Mouse (Mus musculus) lung, postnatal 36 days (tissue): ENCODE results near the gene Nck2.
A peak's percentile ranks its signal among the peaks of the same experiment; 100 is the strongest.

Experiments
- DNase-seq: peaks from one replicate; pipeline ENCODE4 v3.0.0; 2022; ENCODE audit warnings: mixed read lengths

Gene Nck2

DNA sequence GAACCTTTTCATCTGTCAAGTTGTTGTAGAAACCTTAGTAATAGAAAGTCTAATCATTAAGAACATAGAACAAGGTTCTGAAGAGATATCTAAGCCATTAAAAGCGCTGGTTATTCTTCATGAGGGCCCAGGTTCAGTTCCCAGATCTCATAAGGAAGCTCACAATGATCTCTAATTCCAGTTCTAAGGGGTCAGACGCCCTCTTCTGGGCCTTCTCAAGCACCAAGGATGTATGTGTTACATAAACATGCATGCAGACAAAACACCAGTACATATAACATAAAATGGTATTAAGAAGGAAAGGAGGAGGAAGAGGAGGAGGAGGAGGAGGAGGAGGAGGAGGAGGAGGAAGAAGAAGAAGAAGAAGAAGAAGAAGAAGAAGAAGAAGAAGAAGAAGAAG lies 145.5 kb downstream of the Nck2 start:
- no peak for DNase-seq

DNA sequence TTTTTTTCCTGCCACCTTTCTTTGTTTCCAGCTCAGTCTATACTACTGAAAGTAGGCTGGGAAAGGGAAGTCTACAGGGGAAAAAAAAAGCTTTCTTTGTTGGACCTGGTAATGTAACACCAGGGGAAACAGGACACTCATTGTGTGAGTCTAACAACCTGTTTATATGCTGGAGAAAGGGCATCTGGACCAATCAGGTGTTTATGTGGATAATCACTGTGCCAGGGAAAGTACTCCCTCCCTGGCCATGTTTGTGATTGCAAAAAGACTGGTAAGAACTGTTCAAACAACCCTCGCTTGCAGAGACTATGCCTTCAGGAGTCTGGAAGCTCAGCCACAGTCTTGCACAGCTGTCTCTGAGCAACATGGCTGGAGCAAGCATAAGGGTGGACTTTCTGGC lies 146.3 kb downstream of the Nck2 start:
- DNase-seq: peak; percentile 29

DNA sequence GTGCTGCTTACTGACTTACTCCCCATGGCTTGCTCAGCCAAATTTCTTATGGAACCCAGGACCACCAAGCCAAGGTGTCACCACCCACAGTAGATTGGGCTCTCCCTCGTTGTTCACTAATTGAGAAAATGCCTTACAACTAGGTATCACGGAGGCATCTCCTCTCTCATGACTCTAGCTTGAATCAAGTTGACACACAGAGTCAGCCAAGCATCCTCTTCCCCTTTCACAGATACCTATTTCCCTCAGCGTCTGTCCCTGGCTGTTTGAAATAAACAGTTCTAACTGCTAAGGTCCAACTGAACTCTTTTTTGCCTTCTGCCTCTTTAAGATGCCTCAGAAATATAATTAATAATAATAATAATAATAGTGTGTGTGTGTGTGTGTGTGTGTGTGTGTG lies 148.7 kb downstream of the Nck2 start:
- DNase-seq: no peak

DNA sequence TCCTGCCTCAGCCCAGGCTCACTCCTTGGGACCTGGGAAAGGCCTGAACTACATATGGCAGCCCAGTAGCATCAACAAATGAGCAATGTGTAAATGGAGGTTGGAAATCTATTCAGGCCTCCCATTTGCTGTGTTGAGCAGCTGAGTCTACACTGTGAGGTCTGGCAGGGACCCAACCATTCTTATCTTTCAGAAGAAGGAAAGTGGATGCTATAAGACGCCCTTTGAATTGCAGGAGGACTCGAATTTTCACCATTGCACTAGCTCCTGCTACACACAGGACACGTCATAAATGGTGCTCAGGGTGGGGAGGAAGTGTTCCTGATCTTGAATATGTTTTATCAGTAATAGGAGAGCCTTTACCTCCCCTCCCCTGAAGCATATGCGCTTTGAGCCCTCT lies 150.4 kb downstream of the Nck2 start:
- no peak for DNase-seq

DNA sequence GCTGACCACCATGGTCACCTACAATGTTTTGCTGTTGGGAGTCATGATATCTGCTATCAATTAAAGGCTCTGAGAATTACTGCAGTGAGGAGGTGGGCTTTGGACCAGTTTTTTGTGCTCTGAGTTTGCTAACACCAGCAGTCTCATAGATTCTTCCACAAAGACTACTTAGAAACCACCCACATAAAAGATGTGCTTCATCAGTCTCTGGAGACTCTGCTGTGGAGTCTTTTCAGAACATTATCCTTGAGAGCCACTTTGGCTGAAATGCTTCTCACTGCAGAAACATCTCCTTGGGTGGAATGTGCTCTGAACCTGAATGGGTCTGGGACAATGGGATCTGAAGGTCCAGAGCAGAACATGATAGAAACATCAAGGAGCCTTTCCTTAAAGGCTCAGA lies 153.4 kb downstream of the Nck2 start:
- DNase-seq: no peak

DNA sequence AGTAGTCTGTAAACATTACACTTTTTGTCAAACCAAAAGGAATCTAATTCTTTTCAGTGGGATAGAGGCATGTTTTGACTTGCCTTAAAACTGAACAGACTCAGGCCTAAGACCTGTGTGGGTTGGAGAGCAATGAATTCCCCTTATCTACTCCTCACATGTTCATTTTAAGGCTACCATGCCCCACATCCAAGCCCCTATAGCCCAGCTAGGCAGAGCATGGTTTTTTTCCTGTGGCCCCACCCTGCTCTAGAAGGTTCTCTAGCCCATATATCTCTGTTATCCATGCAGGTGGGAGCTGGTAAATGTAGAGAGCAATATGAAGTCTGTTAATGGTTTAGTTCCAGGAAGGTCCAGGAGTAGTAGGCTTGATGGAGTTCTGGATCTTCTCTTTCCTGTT lies 155.1 kb downstream of the Nck2 start:
- no peak for DNase-seq

DNA sequence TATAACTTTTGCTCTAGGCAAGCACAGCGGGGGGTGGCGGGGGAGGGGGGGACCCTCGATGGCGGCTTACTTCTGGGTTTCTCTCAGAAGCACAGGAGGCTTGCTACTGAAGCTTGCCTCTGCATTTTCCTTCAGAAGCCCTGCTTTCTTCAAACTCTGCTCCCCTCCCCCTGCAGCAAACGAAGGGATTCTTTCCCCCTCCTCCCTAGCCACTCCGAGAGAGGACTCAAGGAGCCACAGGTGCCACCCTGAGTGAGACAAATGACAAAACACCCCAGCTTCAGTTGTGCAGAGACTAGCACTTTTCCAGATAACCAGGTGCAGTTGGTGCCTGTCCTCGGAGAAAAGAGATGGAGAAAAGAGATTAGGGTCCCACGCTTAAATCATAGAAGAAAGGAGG lies 156.7 kb downstream of the Nck2 start:
- DNase-seq: no peak

DNA sequence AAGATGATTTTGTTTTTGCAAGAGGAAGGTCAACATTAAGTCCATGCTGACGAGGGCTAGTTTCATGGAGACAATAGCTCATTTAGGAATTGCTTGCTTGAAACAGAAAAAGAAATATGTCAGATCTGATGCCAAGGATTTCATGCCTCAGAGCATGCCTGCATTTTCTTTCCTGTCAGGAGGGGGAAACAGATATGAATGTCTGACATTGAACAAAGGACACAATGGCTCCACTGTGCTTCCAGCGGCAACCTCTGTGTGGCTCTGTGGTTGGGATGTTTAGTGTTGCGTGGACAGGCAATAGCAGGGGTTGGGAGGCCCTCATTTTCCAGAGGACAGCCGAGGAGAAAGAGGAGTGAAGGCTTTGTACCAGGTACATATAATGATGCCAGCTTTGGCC lies 171.6 kb downstream of the Nck2 start:
- no peak for DNase-seq
